Mouse (Mus musculus) effector memory CD4-positive, alpha-beta T cell, adult 7 months (primary cell): ENCODE results near the gene Llgl2. TPM values are rescaled to one million over a fixed set of nuclear protein-coding genes. Genes with fewer than 3 reads are reported as not detected.

ENCODE experiments used
- polyA plus RNA-seq: library from polyadenylated mRNA; unstranded; fragments of 100-300 nt; shearing (Covaris generic); gene quantifications from one replicate; pipeline ENCODE4 v1.2.1, GENCODE M21; 2017

Gene Llgl2
- polyA plus RNA-seq, result 29.6 TPM

GRCm38 (mm10) chr11:115823774-115824740, at the start of gene Llgl2:
Llgl2 (plus strand) TSS chr11:115824049.

GRCm38 (mm10) chr11:115813507-115814296, 10.1 kb upstream of the Llgl2 start, which contains the start of gene Caskin2:
Caskin2 (minus strand) TSS chr11:115813639.

GRCm38 (mm10) chr11:115814605-115815450, 9.0 kb upstream of the Llgl2 start, which contains the start of gene Tsen54:
Tsen54 (plus strand) TSS chr11:115814724.

GRCm38 (mm10) chr11:115858354-115858753, 34.5 kb downstream of the Llgl2 start, which contains the start of gene Myo15b:
Myo15b (plus strand) TSS chr11:115858406.

GRCm38 (mm10) chr11:115899486-115900266, 75.8 kb downstream of the Llgl2 start, which contains the start of gene Smim5:
Smim5 (plus strand) TSS chr11:115899966.

Other genes with a start within 250 kb of the Llgl2 start
- gene Mrps7, start 220.1 kb upstream of the Llgl2 start, polyA plus RNA-seq, result 94.3 TPM
- gene Gga3, start 220.0 kb upstream of the Llgl2 start, polyA plus RNA-seq, result 33.7 TPM
- gene Mif4gd, start 211.1 kb upstream of the Llgl2 start, polyA plus RNA-seq, result 499 TPM
- 77.3 TPM for gene Slc25a19, start 195.8 kb upstream of the Llgl2 start, polyA plus RNA-seq
- gene Grb2, start 115.5 kb upstream of the Llgl2 start, polyA plus RNA-seq, result 258 TPM
- gene Tmem94, start 58.6 kb upstream of the Llgl2 start, polyA plus RNA-seq, result 16.2 TPM
- gene Caskin2, start 10.4 kb upstream of the Llgl2 start, polyA plus RNA-seq, result 1.2 TPM
- gene Tsen54, start 9.3 kb upstream of the Llgl2 start, polyA plus RNA-seq, result 29.4 TPM
- 1.2 TPM for gene Myo15b, start 34.4 kb downstream of the Llgl2 start, polyA plus RNA-seq
- 0.99 TPM for gene Smim5, start 75.9 kb downstream of the Llgl2 start, polyA plus RNA-seq
- gene Smim6, start 88.0 kb downstream of the Llgl2 start, polyA plus RNA-seq, result 0.93 TPM
- 35.5 TPM for gene Sap30bp, start 109.2 kb downstream of the Llgl2 start, polyA plus RNA-seq
- gene Recql5, start 109.4 kb downstream of the Llgl2 start, polyA plus RNA-seq, result 10.7 TPM
- gene Itgb4, start 150.7 kb downstream of the Llgl2 start, polyA plus RNA-seq, result 0.16 TPM
- gene Galk1, start 188.7 kb downstream of the Llgl2 start, polyA plus RNA-seq, result 14.0 TPM
- 2,017 TPM for gene H3f3b, start 203.9 kb downstream of the Llgl2 start, polyA plus RNA-seq
- 34.0 TPM for gene Unk, start 206.3 kb downstream of the Llgl2 start, polyA plus RNA-seq